Comparison of ENCODE assay signal across 8 mouse cellular contexts in genomic region chr17:48430394-48430793, GRCm38 (mm10). TPM values are rescaled to one million over a fixed set of nuclear protein-coding genes. Genes with fewer than 3 reads are reported as not detected.
A peak's percentile ranks its signal among the peaks of the same experiment; 100 is the strongest.
DNase-seq lines count a peak whose midpoint lies in the region; ATAC-seq and TF ChIP-seq lines count a peak whose summit lies in the region.

No protein-coding gene starts in this region.

- no peak overlapping the region for H3ac ChIP-seq in C2C12 (ENCODE audit: control insufficient read depth, insufficient read length, low read depth)

- peak overlapping the region; percentile 89 for H3K9ac ChIP-seq in heart, embryonic 13.5 days
- no peak overlapping the region for H3K9ac ChIP-seq in lung, embryonic 15.5 days

- TF ChIP-seq CTCF in gastrocnemius, adult 2 months (IDR thresholded peaks at IDR 0.05): no peak
- no peak for TF ChIP-seq CTCF in C2C12 (IDR thresholded peaks at IDR 0.05; ENCODE audit: control insufficient read depth, insufficient read depth, insufficient read length)

- H3K27ac ChIP-seq in gastrocnemius, adult 2 months: peak overlapping the region; percentile 96
- H3K27ac ChIP-seq in heart, embryonic 13.5 days (replicated peaks): peak overlapping the region; percentile 98
- H3K27ac ChIP-seq in lung, embryonic 15.5 days: peak overlapping the region; percentile 47

- H3K36me3 ChIP-seq in C2C12 (ENCODE audit: control insufficient read depth, insufficient read depth): no peaks in the 10 kb centered on the region
- peaks cover 8% of the 10 kb centered on the region for H3K36me3 ChIP-seq in heart, embryonic 13.5 days
- no peaks in the 10 kb centered on the region for H3K36me3 ChIP-seq in lung, embryonic 15.5 days

- peaks cover 95% of the 10 kb centered on the region for H3K4me1 ChIP-seq in heart, embryonic 13.5 days
- H3K4me1 ChIP-seq in lung, embryonic 15.5 days: peaks cover 56% of the 10 kb centered on the region

- no peaks in the 10 kb centered on the region for H3K9me3 ChIP-seq in heart, embryonic 13.5 days
- H3K9me3 ChIP-seq in lung, embryonic 15.5 days: no peaks in the 10 kb centered on the region

- WGBS in heart, embryonic 13.5 days: 5% methylated on average over 5 of the region's 5 CpGs
- 18% methylated on average over 5 of the region's 5 CpGs for WGBS in lung, embryonic 15.5 days

- peak; percentile 28; the same call in 1 of the 2 replicates for ATAC-seq in heart, embryonic 13.5 days (ENCODE audit: extremely low read depth, insufficient number of reproducible peaks, low FRiP score, low TSS enrichment)
- 0 out of 2 replicates have a peak, but pooled peaks have one; percentile 28 for ATAC-seq in lung, embryonic 15.5 days (ENCODE audit: borderline replicate concordance, extremely low read depth, low FRiP score, low TSS enrichment)
- ATAC-seq in granulocyte monocyte progenitor cell, adult 5-6 weeks (replicated peaks; ENCODE audit: poor library complexity, severe bottlenecking): no peak

- H3K4me2 ChIP-seq in heart, embryonic 13.5 days: peak overlapping the region; percentile 76
- no peak overlapping the region for H3K4me2 ChIP-seq in lung, embryonic 15.5 days

- intact Hi-C loops in gastrocnemius, adult 2 months (cut with DNase I): no loop called here
- intact Hi-C loops in left cerebral cortex, postnatal 4 days (cut with DNase I): no loop called here

- peak overlapping the region; percentile 72 for H3K4me3 ChIP-seq in gastrocnemius, adult 2 months
- H3K4me3 ChIP-seq in C2C12 (ENCODE audit: insufficient read depth, poor library complexity, severe bottlenecking): no peak overlapping the region
- peak overlapping the region; percentile 65 for H3K4me3 ChIP-seq in heart, embryonic 13.5 days
- no peak overlapping the region for H3K4me3 ChIP-seq in lung, embryonic 15.5 days

- peak; percentile 63 for DNase-seq in gastrocnemius, adult 2 months
- DNase-seq in gastrocnemius, postnatal 10 days: no peak
- DNase-seq in left cerebral cortex, postnatal 4 days: no peak
- DNase-seq in right cerebral cortex, adult 18-20 months: no peak

- H3K79me3 ChIP-seq in C2C12 (ENCODE audit: low read depth): no peaks in the 10 kb centered on the region

- no peaks in the 10 kb centered on the region for H3K79me2 ChIP-seq in C2C12 (ENCODE audit: control insufficient read depth, insufficient read depth)

- H3K27me3 ChIP-seq in C2C12 (ENCODE audit: control insufficient read depth, insufficient read depth, insufficient read length): no peaks in the 10 kb centered on the region
- no peaks in the 10 kb centered on the region for H3K27me3 ChIP-seq in heart, embryonic 13.5 days (replicated peaks)
- no peaks in the 10 kb centered on the region for H3K27me3 ChIP-seq in lung, embryonic 15.5 days

TF ChIP-seq in C2C12, 6 proteins besides CTCF, POLR2A, EP300 and RAD21:
- TF ChIP-seq MYOG (IDR thresholded peaks at IDR 0.05; ENCODE audit: control insufficient read depth, extremely low read depth, insufficient read length) (no peak), MYOD1 (IDR thresholded peaks at IDR 0.05; ENCODE audit: control insufficient read depth, insufficient read length, low read depth) (peak; percentile 65)

RNA-seq across cellular contexts. Expression of gene Apobec2, which starts 2.3 kb away (rescaled TPM):
- total RNA-seq in gastrocnemius, adult 2 months (2021): 100 to 1,000 TPM; 439 to 602 TPM
- 100 to 1,000 TPM; 515 to 520 TPM for total RNA-seq in gastrocnemius, postnatal 10 days (2021)
- 0.27 TPM for polyA plus RNA-seq in C2C12 (2012; fragmentation: generic; extraction: Trizol)
- polyA plus RNA-seq in heart, embryonic 13.5 days (2015; fragmentation: Nextera tagmentation; extraction: Ambion mirVana): 182 and 204 TPM in 2 replicates
- 7.5 and 8.7 TPM in 2 replicates for polyA plus RNA-seq in lung, embryonic 15.5 days (2015; fragmentation: Nextera tagmentation; extraction: Ambion mirVana)
- under 1 TPM in 1 of 2 experiments, not detected in 1; 0.58 TPM for total RNA-seq in left cerebral cortex, postnatal 4 days (2021)
- total RNA-seq in granulocyte monocyte progenitor cell, adult 5-6 weeks (2014; fragmentation: Nextera tagmentation): not detected in 2 replicates
- not detected in 2 replicates for total RNA-seq in granulocyte monocyte progenitor cell, adult 5-6 weeks (2017)

RNA-seq across cellular contexts. Expression of gene Oard1, which starts 20.6 kb away (rescaled TPM):
- 10 to 100 TPM; 11.1 to 12.4 TPM for total RNA-seq in gastrocnemius, adult 2 months (2021)
- 10 to 100 TPM in 1 of 2 experiments, 1 to 10 TPM in 1; 9.8 to 11.4 TPM for total RNA-seq in gastrocnemius, postnatal 10 days (2021)
- polyA plus RNA-seq in C2C12 (2012; fragmentation: generic; extraction: Trizol): 14.1 TPM
- 44.3 and 44.6 TPM in 2 replicates for polyA plus RNA-seq in heart, embryonic 13.5 days (2015; fragmentation: Nextera tagmentation; extraction: Ambion mirVana)
- polyA plus RNA-seq in lung, embryonic 15.5 days (2015; fragmentation: Nextera tagmentation; extraction: Ambion mirVana): 70.6 and 75.7 TPM in 2 replicates
- 10 to 100 TPM; 10.3 to 11.9 TPM for total RNA-seq in left cerebral cortex, postnatal 4 days (2021)
- 52.6 and 59.4 TPM in 2 replicates for total RNA-seq in granulocyte monocyte progenitor cell, adult 5-6 weeks (2014; fragmentation: Nextera tagmentation)
- total RNA-seq in granulocyte monocyte progenitor cell, adult 5-6 weeks (2017): 52.9 and 58.7 TPM in 2 replicates

RNA-seq across cellular contexts. Expression of gene Nfya, which starts 20.7 kb away (rescaled TPM):
- total RNA-seq in gastrocnemius, adult 2 months (2021): 1 to 10 TPM; 6.1 to 9.4 TPM
- 10 to 100 TPM; 11.3 to 19.2 TPM for total RNA-seq in gastrocnemius, postnatal 10 days (2021)
- polyA plus RNA-seq in C2C12 (2012; fragmentation: generic; extraction: Trizol): 24.0 TPM
- polyA plus RNA-seq in heart, embryonic 13.5 days (2015; fragmentation: Nextera tagmentation; extraction: Ambion mirVana): 9.9 and 10.5 TPM in 2 replicates
- polyA plus RNA-seq in lung, embryonic 15.5 days (2015; fragmentation: Nextera tagmentation; extraction: Ambion mirVana): 17.0 and 19.9 TPM in 2 replicates
- total RNA-seq in left cerebral cortex, postnatal 4 days (2021): 10 to 100 TPM; 60.9 to 70.9 TPM
- total RNA-seq in granulocyte monocyte progenitor cell, adult 5-6 weeks (2014; fragmentation: Nextera tagmentation): 96.6 and 101 TPM in 2 replicates
- total RNA-seq in granulocyte monocyte progenitor cell, adult 5-6 weeks (2017): 50.9 and 56.0 TPM in 2 replicates

RNA-seq across cellular contexts. Expression of gene Tspo2, which starts 20.9 kb away (rescaled TPM):
- not detected for total RNA-seq in gastrocnemius, adult 2 months (2021)
- total RNA-seq in gastrocnemius, postnatal 10 days (2021): under 1 TPM in 1 of 2 experiments, not detected in 1; 0.93 TPM
- not detected for polyA plus RNA-seq in C2C12 (2012; fragmentation: generic; extraction: Trizol)
- polyA plus RNA-seq in heart, embryonic 13.5 days (2015; fragmentation: Nextera tagmentation; extraction: Ambion mirVana): 8.8 and 9.0 TPM in 2 replicates
- polyA plus RNA-seq in lung, embryonic 15.5 days (2015; fragmentation: Nextera tagmentation; extraction: Ambion mirVana): 3.6 and 3.8 TPM in 2 replicates
- total RNA-seq in left cerebral cortex, postnatal 4 days (2021): under 1 TPM in 1 of 2 experiments, not detected in 1; 0.10 TPM
- 0.26 and 2.5 TPM in 2 replicates for total RNA-seq in granulocyte monocyte progenitor cell, adult 5-6 weeks (2014; fragmentation: Nextera tagmentation)
- total RNA-seq in granulocyte monocyte progenitor cell, adult 5-6 weeks (2017): 0.17 and 0.62 TPM in 2 replicates

RNA-seq across cellular contexts. Expression of gene Unc5cl, which starts 24.3 kb away (rescaled TPM):
- total RNA-seq in gastrocnemius, adult 2 months (2021): not detected
- not detected for total RNA-seq in gastrocnemius, postnatal 10 days (2021)
- not detected for polyA plus RNA-seq in C2C12 (2012; fragmentation: generic; extraction: Trizol)
- polyA plus RNA-seq in heart, embryonic 13.5 days (2015; fragmentation: Nextera tagmentation; extraction: Ambion mirVana): 0.23 and 0.24 TPM in 2 replicates
- 2.0 and 2.4 TPM in 2 replicates for polyA plus RNA-seq in lung, embryonic 15.5 days (2015; fragmentation: Nextera tagmentation; extraction: Ambion mirVana)
- total RNA-seq in left cerebral cortex, postnatal 4 days (2021): under 1 TPM; 0.20 to 0.22 TPM
- total RNA-seq in granulocyte monocyte progenitor cell, adult 5-6 weeks (2014; fragmentation: Nextera tagmentation): 1.9 TPM in 1 of 2 replicates, not detected in the other
- 0.21 and 0.43 TPM in 2 replicates for total RNA-seq in granulocyte monocyte progenitor cell, adult 5-6 weeks (2017)

Comparison
In these comparisons a context has a peak if more than half of its experiments do, and no peak if none do; other contexts are left out.
1. H3K27ac ChIP-seq: peak in every context shown above with its lines; median percentile 98 in heart, embryonic 13.5 days; 96 in gastrocnemius, adult 2 months; 47 in lung, embryonic 15.5 days.
2. H3K4me3 ChIP-seq: peak in gastrocnemius, adult 2 months (single experiment) and heart, embryonic 13.5 days (single experiment); none in C2C12 (single experiment) and lung, embryonic 15.5 days (single experiment).
3. RNA of gene Apobec2, which starts 2.3 kb away (total RNA-seq): 439 to 602 TPM in gastrocnemius, adult 2 months and 515 to 520 TPM in gastrocnemius, postnatal 10 days; 0.58 TPM in left cerebral cortex, postnatal 4 days and not detected in granulocyte monocyte progenitor cell, adult 5-6 weeks; every median in the first group is over 100 times any median in the second.